Mouse (Mus musculus) frontal cortex, adult 2 months (tissue): ENCODE measurements at regions not wholly inside any gene's neighbourhood (a gene's known extent, or its start where the extent isn't known, plus 50 kb on each side); places are given as distances from the start of the nearest gene placed in this dataset.

Experiments used
- DNase-seq, 2 experiments: peaks; one replicate each; pipeline ENCODE4 v3.0.0; 2022; ENCODE audit warnings: low spot score in 1 of 2; ENCODE audit errors: extremely low spot score in 1 of 2

DNA sequence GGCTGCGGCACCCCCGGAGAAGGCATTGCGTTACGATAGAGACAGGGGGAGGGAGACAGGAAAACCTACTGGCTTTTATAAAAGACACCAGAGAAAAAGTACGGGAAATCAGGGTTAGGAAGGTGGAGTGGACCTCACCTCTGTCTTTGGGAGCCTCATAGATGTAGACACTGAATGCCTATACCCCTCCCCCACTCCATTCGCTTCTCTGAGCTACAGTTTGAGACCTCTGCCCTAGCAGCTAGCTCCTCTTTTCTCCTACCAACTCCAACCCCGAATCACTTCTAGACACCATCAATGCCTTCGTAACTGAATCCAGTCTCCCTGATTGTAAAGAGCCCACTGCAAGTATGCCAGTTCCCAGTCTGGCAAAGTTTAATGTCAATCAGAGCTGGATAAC, 118.5 kb downstream of the Slc38a6 start:
- no peak for DNase-seq

- no peak for DNase-seq
Measured at GRCm38 (mm10) chr12:73403906-73404474, 117.4 kb downstream of the Slc38a6 start.
